Comparison of ENCODE assay signal across 10 mouse cellular contexts in the genomic region with DNA sequence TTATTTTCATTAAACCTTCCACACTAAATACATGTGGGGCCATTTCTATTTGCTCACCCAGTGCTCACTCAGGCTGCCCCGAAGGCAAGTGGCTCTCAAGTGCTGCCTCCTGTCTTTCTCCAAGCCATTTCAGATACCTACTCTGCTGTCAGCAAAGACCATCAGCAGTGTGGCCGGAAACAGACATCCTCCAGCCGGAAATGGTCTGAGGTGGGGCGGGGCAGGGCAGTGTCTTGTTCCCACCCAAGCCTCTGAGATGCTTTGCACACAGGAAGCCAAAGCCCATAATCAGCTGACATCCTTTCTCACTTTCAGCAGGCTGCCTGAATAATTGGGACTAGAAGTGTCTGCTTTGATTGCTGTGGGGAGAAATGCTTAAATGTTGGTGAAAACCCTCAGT.
DNase-seq lines count a peak whose midpoint lies in the region; ATAC-seq and TF ChIP-seq lines count a peak whose summit lies in the region.
"Had no signal": no experiment of that assay in that cellular context is flagged by ENCODE, and none has a peak within 500 bp of the region (broad histone marks: within the 10 kb centered on the region; RNA-seq: fewer than 3 reads in every experiment).

No protein-coding gene starts in this region.

- H3K36me3 ChIP-seq in forebrain, postnatal 0 days (ENCODE audit: insufficient read depth): no peaks in the 10 kb centered on the region
- H3K36me3 ChIP-seq in midbrain, embryonic 15.5 days (replicated peaks): no peaks in the 10 kb centered on the region
- H3K36me3 ChIP-seq: liver, embryonic 15.5 days had no signal

- TF ChIP-seq CTCF in forebrain, postnatal 0 days (IDR thresholded peaks at IDR 0.05; ENCODE audit: low read depth): no peak

- no peaks in the 10 kb centered on the region for H3K9me3 ChIP-seq in forebrain, postnatal 0 days (ENCODE audit: low read length)
- no peaks in the 10 kb centered on the region for H3K9me3 ChIP-seq in midbrain, embryonic 15.5 days
- H3K9me3 ChIP-seq: liver, embryonic 15.5 days had no signal

- peak; percentile 84 for ATAC-seq in CD4-positive, CD25-positive, alpha-beta regulatory T cell, adult 4 months
- no peak for ATAC-seq in forebrain, postnatal 0 days
- ATAC-seq in midbrain, embryonic 15.5 days (replicated peaks): no peak

- no peaks in the 10 kb centered on the region for H3K27me3 ChIP-seq in forebrain, postnatal 0 days (ENCODE audit: insufficient read depth, low read length)
- no peaks in the 10 kb centered on the region for H3K27me3 ChIP-seq in midbrain, embryonic 15.5 days (replicated peaks)
- H3K27me3 ChIP-seq: liver, embryonic 15.5 days had no signal

- peak; percentile 16 to 29 for DNase-seq in adrenal gland, postnatal 36 days
- no peak for DNase-seq in adrenal gland, adult 18-20 months (ENCODE audit: low spot score in 2 of 2)
- DNase-seq in kidney, adult 9 months: peak; percentile 27
- DNase-seq in lung, postnatal 10 days: peak; percentile 42
- no peak for DNase-seq in gastrocnemius, postnatal 36 days
- DNase-seq in forebrain, postnatal 0 days: no peak

- no peaks in the 10 kb centered on the region; the same call in 1 of the 2 replicates for H3K4me1 ChIP-seq in forebrain, postnatal 0 days (ENCODE audit: insufficient read depth)
- H3K4me1 ChIP-seq in midbrain, embryonic 15.5 days: peaks cover 21% of the 10 kb centered on the region
- H3K4me1 ChIP-seq: liver, embryonic 15.5 days had no signal

- WGBS in forebrain, postnatal 0 days: 56% methylated on average over 4 of the region's 4 CpGs
- 51% methylated on average over 4 of the region's 4 CpGs for WGBS in midbrain, embryonic 15.5 days

- no peak overlapping the region for H3K27ac ChIP-seq in forebrain, postnatal 0 days (ENCODE audit: low read depth, low read length)
- H3K27ac ChIP-seq in midbrain, embryonic 15.5 days: no peak overlapping the region
- H3K27ac ChIP-seq: hindbrain, embryonic 14.5 days; liver, embryonic 15.5 days had no signal

- H3K4me3 ChIP-seq in forebrain, postnatal 0 days (ENCODE audit: low read depth, low read length): no peak overlapping the region
- no peak overlapping the region for H3K4me3 ChIP-seq in midbrain, embryonic 15.5 days
- H3K4me3 ChIP-seq: liver, embryonic 15.5 days had no signal

- H3K9ac ChIP-seq in forebrain, postnatal 0 days: no peak overlapping the region
- no peak overlapping the region for H3K9ac ChIP-seq in midbrain, embryonic 15.5 days
- H3K9ac ChIP-seq: hindbrain, embryonic 14.5 days; liver, embryonic 15.5 days had no signal

- intact Hi-C loops in gastrocnemius, postnatal 36 days (cut with DNase I): no loop called here

- H3K4me2 ChIP-seq in forebrain, postnatal 0 days (ENCODE audit: low read depth): no peak overlapping the region
- H3K4me2 ChIP-seq in midbrain, embryonic 15.5 days: no peak overlapping the region
- H3K4me2 ChIP-seq: hindbrain, embryonic 14.5 days; liver, embryonic 15.5 days had no signal

Comparison
In these comparisons a context has a peak if more than half of its experiments do, and no peak if none do; other contexts are left out.
1. DNase-seq: peak in adrenal gland, postnatal 36 days (2 of 2), kidney, adult 9 months (single experiment) and lung, postnatal 10 days (single experiment); none in adrenal gland, adult 18-20 months (0 of 2), gastrocnemius, postnatal 36 days (0 of 2) and forebrain, postnatal 0 days (single experiment).